Mouse (Mus musculus) forebrain, postnatal 0 days (tissue): ENCODE results near the gene Ppia. TPM values are rescaled to one million over a fixed set of nuclear protein-coding genes. Genes with fewer than 3 reads are reported as not detected.

Experiments
- ATAC-seq: fragments of 200-750 bp; cut with Nextera tagmentation; 2 replicates; pipeline ENCODE4 v1.8.0; 2017; ENCODE audit warnings: mild to moderate bottlenecking, moderate library complexity
- DNase-seq: peaks from one replicate; pipeline ENCODE4 v3.0.0-alpha.2; 2015
- H3K27ac ChIP-seq: fragments of 300-500 bp; sonication (generic); 2 replicates; pipeline ENCODE4 v1.5.1; 2014; ENCODE audit warnings: low read depth, mild to moderate bottlenecking, antibody characterized with exemption, low read length, moderate library complexity, mixed read lengths
- H3K27me3 ChIP-seq: fragments of 300-500 bp; sonication (generic); 2 replicates; pipeline ENCODE4 v1.6.1; 2014; ENCODE audit warnings: mild to moderate bottlenecking, low read length, mixed read lengths; ENCODE audit not compliant: insufficient read depth
- H3K36me3 ChIP-seq: fragments of 300-500 bp; sonication (generic); 2 replicates; pipeline ENCODE4 v1.6.1; 2014; ENCODE audit warnings: mild to moderate bottlenecking, moderate library complexity; ENCODE audit not compliant: insufficient read depth
- H3K4me1 ChIP-seq: fragments of 300-500 bp; sonication (generic); 2 replicates; pipeline ENCODE4 v1.6.1; 2014; ENCODE audit warnings: antibody characterized with exemption; ENCODE audit not compliant: insufficient read depth
- H3K4me2 ChIP-seq: fragments of 300-500 bp; sonication (generic); 2 replicates; pipeline ENCODE4 v1.6.1; 2014; ENCODE audit warnings: low read depth, mild to moderate bottlenecking, moderate library complexity
- H3K4me3 ChIP-seq: fragments of 300-500 bp; sonication (generic); 2 replicates; pipeline ENCODE4 v1.5.1; 2014; ENCODE audit warnings: low read depth, low read length, mixed read lengths
- H3K9ac ChIP-seq: fragments of 300-500 bp; sonication (generic); 2 replicates; pipeline ENCODE4 v1.6.1; 2014; ENCODE audit warnings: mild to moderate bottlenecking
- H3K9me3 ChIP-seq: fragments of 300-500 bp; sonication (generic); 2 replicates; pipeline ENCODE4 v1.6.1; 2016; ENCODE audit warnings: low read length
- CTCF ChIP-seq: sonication (generic); IDR thresholded peaks from 2 replicates; pipeline ENCODE4 v1.5.1; 2016; ENCODE audit warnings: antibody characterized with exemption, control low read depth, low read depth
- WGBS: fragments of 180-500 bp; shearing (Covaris S2); extraction: QIAGEN DNeasy Blood & Tissue Kit; methylation state at CpG from one replicate; pipeline ENCODE4 v1.1.7; 2014; 5-methylcytosine and 5-hydroxymethylcytosine counted together
- polyA plus RNA-seq: library from polyadenylated mRNA; unstranded; fragments of >200 nt; fragmentation: Nextera tagmentation; extraction: Ambion mirVana; gene quantifications from 2 replicates; pipeline ENCODE4 v1.2.1, GENCODE M21; 2015
- total RNA-seq: library from RNA; depleted of rRNA; stranded (reverse); fragments of >200 nt; gene quantifications from 2 replicates; pipeline ENCODE4 v1.2.3, GENCODE M21; 2014

The Ppia gene
- total and polyA plus RNA-seq, 2 experiments from 2014 or later, result 3,025 to 5,423 TPM

DNA sequence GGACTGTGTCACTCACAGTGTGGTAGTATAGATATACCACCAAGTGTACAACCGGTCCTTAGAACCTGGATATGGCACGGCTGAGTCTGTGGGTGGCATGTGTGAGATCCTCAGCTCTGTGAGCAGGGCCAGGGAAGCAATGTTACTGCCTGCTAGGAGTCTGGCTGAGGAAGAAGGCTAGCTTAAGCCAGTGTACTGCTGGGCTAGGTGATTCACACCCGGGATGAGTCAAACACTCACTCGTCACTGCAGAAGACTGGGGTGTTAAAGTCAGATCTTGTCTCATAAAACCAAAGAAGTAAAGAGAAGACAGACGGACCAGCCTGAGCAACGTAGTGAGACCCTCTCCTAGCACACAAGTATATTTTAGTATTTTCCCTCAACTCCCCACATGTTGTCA, 34.3 kb upstream of the Ppia start:
- no peak for TF ChIP-seq CTCF
- WGBS, result 91% methylated on average over 6 of the region's 6 CpGs
- no peak overlapping the region for H3K27ac ChIP-seq

GRCm38 (mm10) chr11:6388126-6388725, 27.0 kb upstream of the Ppia start:
- DNase-seq (no peak), ATAC-seq (no peak)
- H3K9ac ChIP-seq, result peak overlapping the region; percentile 98; the same call in 1 of the 2 replicates
- H3K27me3 ChIP-seq, result no peaks in the 10 kb centered on the region
- H3K9me3 ChIP-seq, result no peaks in the 10 kb centered on the region
- H3K4me2 ChIP-seq, result 0 out of 2 replicates have a peak overlapping the region, but pooled peaks have one; percentile 72
- H3K27ac ChIP-seq, result peak overlapping the region; percentile 94
- H3K4me3 ChIP-seq, result peak overlapping the region; percentile 94; the same call in 1 of the 2 replicates
- peaks cover 15% of the 10 kb centered on the region; the same call in 1 of the 2 replicates for H3K4me1 ChIP-seq
- WGBS, result 91% methylated on average over 6 of the region's 6 CpGs
- peaks cover 9% of the 10 kb centered on the region; the same call in 1 of the 2 replicates for H3K36me3 ChIP-seq
- TF ChIP-seq CTCF, result no peak

More for the DNA sequence above, 34.3 kb upstream of the Ppia start:
- no peaks in the 10 kb centered on the region for H3K9me3 ChIP-seq
- H3K27me3 ChIP-seq, result no peaks in the 10 kb centered on the region
- DNase-seq (no peak), ATAC-seq (no peak)
- no peak overlapping the region for H3K4me3 ChIP-seq
- no peaks in the 10 kb centered on the region for H3K4me1 ChIP-seq
- H3K9ac ChIP-seq, result no peak overlapping the region
- H3K36me3 ChIP-seq, result no peaks in the 10 kb centered on the region
- no peak overlapping the region for H3K4me2 ChIP-seq

DNA sequence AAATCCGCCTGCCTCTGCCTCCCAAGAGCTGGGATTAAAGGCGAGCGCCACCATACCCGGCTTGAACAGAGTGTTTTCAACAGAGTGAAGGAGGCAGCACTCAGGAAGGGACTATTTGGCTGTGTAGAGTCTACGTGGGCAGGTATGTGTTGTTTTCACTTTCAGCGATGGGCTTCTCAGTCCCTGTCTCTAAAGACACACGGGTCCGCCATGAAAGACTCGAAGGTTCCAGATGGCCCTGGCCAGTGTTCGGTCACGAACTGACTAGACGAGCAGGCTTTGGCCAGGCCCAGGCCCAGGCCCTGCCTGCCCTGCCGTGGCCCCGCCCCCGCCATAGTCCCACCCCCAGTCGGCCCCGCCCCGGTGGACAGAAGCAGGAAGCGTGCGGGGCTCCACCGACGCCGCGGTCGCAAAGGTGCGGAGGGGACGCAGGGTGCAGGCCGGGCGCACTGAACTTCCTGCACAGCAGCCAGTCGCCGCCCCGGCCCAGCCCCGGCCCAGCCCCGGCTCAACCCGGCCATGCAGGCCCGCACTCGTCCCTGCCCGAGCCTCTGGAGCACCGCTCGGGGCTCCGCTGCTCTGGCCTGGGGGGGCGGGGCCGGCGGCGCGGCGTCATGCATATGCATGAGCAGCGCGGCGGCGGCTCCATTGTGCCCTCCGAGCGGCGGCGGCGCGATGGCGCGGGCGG, 26.4 kb upstream of the Ppia start, which contains the start of gene Zmiz2:
Gene Zmiz2, plus strand, starts transcription at position 349 of the 688 bp plus-strand sequence.
- no peak for TF ChIP-seq CTCF
- WGBS, result 7% methylated on average over 47 of the region's 60 CpGs
- H3K9ac ChIP-seq, result peak within 1 kb of the TSS; percentile 98
- peak within 1 kb of the TSS; percentile 94 for H3K4me3 ChIP-seq
- peak within 1 kb of the TSS; percentile 94 for H3K27ac ChIP-seq
- peaks cover 10% of the 10 kb centered on the region; the same call in 1 of the 2 replicates for H3K36me3 ChIP-seq
- H3K27me3 ChIP-seq, result no peaks in the 10 kb centered on the region
- DNase-seq (peak; percentile 95), ATAC-seq (peak; percentile 98)
- H3K9me3 ChIP-seq, result no peaks in the 10 kb centered on the region
- H3K4me2 ChIP-seq, result peak within 1 kb of the TSS; percentile 72
- peaks cover 15% of the 10 kb centered on the region; the same call in 1 of the 2 replicates for H3K4me1 ChIP-seq

- Histone ChIP-seq H3K9ac (peak overlapping the region; percentile 98), H3K36me3 (peaks cover 16% of the 10 kb centered on the region), H3K27ac (peak overlapping the region; percentile 94), H3K4me3 (peak overlapping the region; percentile 94), H3K9me3 (no peaks in the 10 kb centered on the region), H3K4me2 (peak overlapping the region; percentile 72), H3K27me3 (no peaks in the 10 kb centered on the region), H3K4me1 (peaks cover 15% of the 10 kb centered on the region; the same call in 1 of the 2 replicates)
- ATAC-seq (peak; percentile 23; the same call in 1 of the 2 replicates), DNase-seq (peak; percentile 45)
- WGBS, result 0% methylated on average over 24 of the region's 43 CpGs
- TF ChIP-seq CTCF, result no peak
These were observed 25.7 kb upstream of the Ppia start for GRCm38 (mm10) chr11:6389483-6389921.

- WGBS, result 81% methylated on average over 8 of the region's 8 CpGs
- no peak for TF ChIP-seq CTCF
- Histone ChIP-seq H3K27me3 (no peaks in the 10 kb centered on the region), H3K4me2 (peak overlapping the region; percentile 72), H3K36me3 (peaks cover 26% of the 10 kb centered on the region), H3K27ac (no peak overlapping the region), H3K9ac (peak overlapping the region; percentile 98), H3K4me1 (peaks cover 15% of the 10 kb centered on the region; the same call in 1 of the 2 replicates), H3K4me3 (peak overlapping the region; percentile 94), H3K9me3 (no peaks in the 10 kb centered on the region)
- ATAC-seq, result no peak
- no peak for DNase-seq
These were observed 24.7 kb upstream of the Ppia start for GRCm38 (mm10) chr11:6390376-6391053.

- DNase-seq (no peak), ATAC-seq (no peak)
- TF ChIP-seq CTCF, result no peak
- H3K4me2 ChIP-seq, result peak overlapping the region; percentile 10; the same call in 1 of the 2 replicates
- H3K27me3 ChIP-seq, result no peaks in the 10 kb centered on the region
- no peaks in the 10 kb centered on the region for H3K9me3 ChIP-seq
- no peak overlapping the region for H3K4me3 ChIP-seq
- peaks cover 15% of the 10 kb centered on the region; the same call in 1 of the 2 replicates for H3K4me1 ChIP-seq
- H3K9ac ChIP-seq, result no peak overlapping the region
- H3K36me3 ChIP-seq, result peaks cover 38% of the 10 kb centered on the region
- 92% methylated on average over 8 of the region's 8 CpGs for WGBS
- H3K27ac ChIP-seq, result no peak overlapping the region
These were observed 23.5 kb upstream of the Ppia start for GRCm38 (mm10) chr11:6391516-6392276.
